Mouse (Mus musculus) left cerebral cortex, adult 9 months (tissue): ENCODE data around the gene Ap4e1.
"Not testable (repeated sequence)": the region's sequence is repeated elsewhere in the genome, so short reads cannot be mapped to it uniquely, and the experiment has no call there.

Experiments
- DNase-seq, 2 experiments: peaks; one replicate each; pipeline ENCODE4 v3.0.0; 2022; ENCODE audit warnings: low spot score in 2 of 2

The Ap4e1 gene

GRCm38 (mm10) chr2:127077611-127078010 lies 69.1 kb downstream of the Ap4e1 start:
- DNase-seq, result no peak

GRCm38 (mm10) chr2:127079066-127079465 lies 70.5 kb downstream of the Ap4e1 start:
- not testable (repeated sequence) for DNase-seq

- no peak for DNase-seq
Observed at GRCm38 (mm10) chr2:127079881-127080590, 71.5 kb downstream of the Ap4e1 start.

- DNase-seq, result no peak
Observed at GRCm38 (mm10) chr2:127080591-127081218, 72.2 kb downstream of the Ap4e1 start.

- no peak for DNase-seq
Observed at GRCm38 (mm10) chr2:127086235-127086634, 77.7 kb downstream of the Ap4e1 start.

GRCm38 (mm10) chr2:127090151-127090550 lies 81.6 kb downstream of the Ap4e1 start:
- not testable (repeated sequence) for DNase-seq

- no peak for DNase-seq
Observed at GRCm38 (mm10) chr2:127092000-127092399, 83.5 kb downstream of the Ap4e1 start.

GRCm38 (mm10) chr2:127108986-127109385 lies 100.5 kb downstream of the Ap4e1 start:
- no peak for DNase-seq
